Mouse (Mus musculus) midbrain, embryonic 11.5 days (tissue): ENCODE results near the gene Cmtm2b. TPM values are rescaled to one million over a fixed set of nuclear protein-coding genes. Genes with fewer than 3 reads are reported as not detected.
A peak's percentile ranks its signal among the peaks of the same experiment; 100 is the strongest.

Experiments used
- ATAC-seq: fragments of 200-750 bp; cut with Nextera tagmentation; 2 replicates; pipeline ENCODE4 v1.8.0; 2017; ENCODE audit warnings: moderate TSS enrichment, moderate library complexity; ENCODE audit not compliant: low FRiP score
- DNase-seq: peaks from one replicate; pipeline ENCODE4 v3.0.0; 2015; ENCODE audit warnings: low spot score; ENCODE audit errors: missing footprints
- H3K27ac ChIP-seq: fragments of 300-500 bp; sonication (generic); 2 replicates; pipeline ENCODE4 v1.5.1; 2014; ENCODE audit warnings: low read depth, low read length
- H3K27me3 ChIP-seq: fragments of 300-500 bp; sonication (generic); 2 replicates; pipeline ENCODE4 v1.6.1; 2014; ENCODE audit warnings: mild to moderate bottlenecking, low read length, moderate library complexity, mixed read lengths; ENCODE audit not compliant: control insufficient read depth, insufficient read depth
- H3K36me3 ChIP-seq: fragments of 300-500 bp; sonication (generic); 2 replicates; pipeline ENCODE4 v1.6.1; 2014; ENCODE audit warnings: mild to moderate bottlenecking, low read length, moderate library complexity, mixed read lengths; ENCODE audit not compliant: control insufficient read depth, insufficient read depth
- H3K4me1 ChIP-seq: fragments of 300-500 bp; sonication (generic); 2 replicates; pipeline ENCODE4 v1.6.1; 2014; ENCODE audit warnings: low read length; ENCODE audit not compliant: control insufficient read depth, insufficient read depth
- H3K4me2 ChIP-seq: fragments of 300-500 bp; sonication (generic); 2 replicates; pipeline ENCODE4 v1.6.1; 2014; ENCODE audit warnings: mild to moderate bottlenecking, moderate library complexity
- H3K4me3 ChIP-seq: fragments of 300-500 bp; sonication (generic); 2 replicates; pipeline ENCODE4 v1.5.1; 2014; ENCODE audit warnings: low read depth, low read length
- H3K9ac ChIP-seq: fragments of 300-500 bp; sonication (generic); 2 replicates; pipeline ENCODE4 v1.6.1; 2014; ENCODE audit warnings: low read length
- H3K9me3 ChIP-seq: fragments of 300-500 bp; sonication (generic); 2 replicates; pipeline ENCODE4 v1.6.1; 2016; ENCODE audit warnings: low read length; ENCODE audit not compliant: control insufficient read depth
- WGBS: fragments of 180-500 bp; shearing (Covaris S2); extraction: QIAGEN DNeasy Blood & Tissue Kit; methylation state at CpG from one replicate; pipeline ENCODE4 v1.1.7; 2014; 5-methylcytosine and 5-hydroxymethylcytosine counted together
- polyA plus RNA-seq: library from polyadenylated mRNA; unstranded; fragments of >200 nt; fragmentation: Nextera tagmentation; extraction: Ambion mirVana; gene quantifications from 2 replicates; pipeline ENCODE4 v1.2.1, GENCODE M21; 2014

Cmtm2b gene
- polyA plus RNA-seq, 1 experiment from 2014 or later, result not detected

GRCm38 (mm10) chr8:104340233-104341105 is 18.4 kb downstream of the Cmtm2b start:
- under 1% methylated on average over 53 of the region's 54 CpGs for WGBS
- H3K4me2 ChIP-seq, result peak overlapping the region; percentile 76

GRCm38 (mm10) chr8:104341106-104341561 is 19.1 kb downstream of the Cmtm2b start:
- H3K36me3 ChIP-seq, result no peaks in the 10 kb centered on the region
- peak overlapping the region; percentile 76 for H3K4me2 ChIP-seq
- H3K4me3 ChIP-seq, result peak overlapping the region; percentile 55
- H3K9me3 ChIP-seq, result no peaks in the 10 kb centered on the region
- H3K4me1 ChIP-seq, result no peaks in the 10 kb centered on the region; the same call in 1 of the 2 replicates
- H3K27me3 ChIP-seq, result no peaks in the 10 kb centered on the region
- DNase-seq, result no peak
- peak overlapping the region; percentile 7; the same call in 1 of the 2 replicates for H3K27ac ChIP-seq
- 2% methylated on average over 24 of the region's 24 CpGs for WGBS
- peak; percentile 72 for ATAC-seq
- peak overlapping the region; percentile 80 for H3K9ac ChIP-seq

More at GRCm38 (mm10) chr8:104340233-104341105, 18.4 kb downstream of the Cmtm2b start:
- no peaks in the 10 kb centered on the region for H3K9me3 ChIP-seq
- no peaks in the 10 kb centered on the region; the same call in 1 of the 2 replicates for H3K4me1 ChIP-seq
- H3K9ac ChIP-seq, result peak overlapping the region; percentile 80
- peak overlapping the region; percentile 17; the same call in 1 of the 2 replicates for H3K27ac ChIP-seq
- no peaks in the 10 kb centered on the region for H3K36me3 ChIP-seq
- no peaks in the 10 kb centered on the region for H3K27me3 ChIP-seq
- H3K4me3 ChIP-seq, result peak overlapping the region; percentile 55
- peak; percentile 80 for ATAC-seq
- DNase-seq, result peak; percentile 98

- DNase-seq, result no peak
- H3K36me3 ChIP-seq, result no peaks in the 10 kb centered on the region
- no peaks in the 10 kb centered on the region; the same call in 1 of the 2 replicates for H3K4me1 ChIP-seq
- H3K27ac ChIP-seq, result no peak overlapping the region
- no peaks in the 10 kb centered on the region for H3K9me3 ChIP-seq
- peak overlapping the region; percentile 55 for H3K4me3 ChIP-seq
- WGBS, result 42% methylated on average over 6 of the region's 6 CpGs
- peak overlapping the region; percentile 76 for H3K4me2 ChIP-seq
- H3K9ac ChIP-seq, result no peak overlapping the region
- peak; percentile 0; the same call in 1 of the 2 replicates for ATAC-seq
- H3K27me3 ChIP-seq, result no peaks in the 10 kb centered on the region
Measured at GRCm38 (mm10) chr8:104341678-104342077, 19.6 kb downstream of the Cmtm2b start.

- no peak overlapping the region for H3K27ac ChIP-seq
- H3K9me3 ChIP-seq, result no peaks in the 10 kb centered on the region
- ATAC-seq (no peak), DNase-seq (no peak)
- H3K36me3 ChIP-seq, result no peaks in the 10 kb centered on the region
- no peak overlapping the region for H3K9ac ChIP-seq
- no peaks in the 10 kb centered on the region; the same call in 1 of the 2 replicates for H3K4me1 ChIP-seq
- H3K27me3 ChIP-seq, result no peaks in the 10 kb centered on the region
- 81% methylated on average over 5 of the region's 5 CpGs for WGBS
- no peak overlapping the region for H3K4me2 ChIP-seq
- no peak overlapping the region for H3K4me3 ChIP-seq
Measured at GRCm38 (mm10) chr8:104342426-104342825, 20.4 kb downstream of the Cmtm2b start.

GRCm38 (mm10) chr8:104343957-104344356 is 21.9 kb downstream of the Cmtm2b start:
- H3K9ac ChIP-seq, result no peak overlapping the region
- no peaks in the 10 kb centered on the region for H3K36me3 ChIP-seq
- WGBS, result 10% methylated on average over 7 of the region's 7 CpGs
- DNase-seq (peak; percentile 98), ATAC-seq (peak; percentile 31)
- no peaks in the 10 kb centered on the region for H3K27me3 ChIP-seq
- H3K9me3 ChIP-seq, result no peaks in the 10 kb centered on the region
- no peak overlapping the region for H3K4me2 ChIP-seq
- H3K27ac ChIP-seq, result no peak overlapping the region
- no peaks in the 10 kb centered on the region; the same call in 1 of the 2 replicates for H3K4me1 ChIP-seq
- no peak overlapping the region for H3K4me3 ChIP-seq

GRCm38 (mm10) chr8:104344622-104345021 is 22.6 kb downstream of the Cmtm2b start:
- no peaks in the 10 kb centered on the region for H3K27me3 ChIP-seq
- H3K4me2 ChIP-seq, result no peak overlapping the region
- H3K27ac ChIP-seq, result no peak overlapping the region
- no peak overlapping the region for H3K9ac ChIP-seq
- no peak for DNase-seq
- ATAC-seq, result no peak
- no peaks in the 10 kb centered on the region for H3K9me3 ChIP-seq
- no peaks in the 10 kb centered on the region; the same call in 1 of the 2 replicates for H3K4me1 ChIP-seq
- WGBS, result 90% methylated on average over 5 of the region's 5 CpGs
- H3K36me3 ChIP-seq, result no peaks in the 10 kb centered on the region
- no peak overlapping the region for H3K4me3 ChIP-seq

- Histone ChIP-seq H3K36me3 (no peaks in the 10 kb centered on the region), H3K4me2 (no peak overlapping the region), H3K9ac (no peak overlapping the region), H3K9me3 (no peaks in the 10 kb centered on the region), H3K4me1 (no peaks in the 10 kb centered on the region; the same call in 1 of the 2 replicates), H3K4me3 (no peak overlapping the region), H3K27me3 (no peaks in the 10 kb centered on the region), H3K27ac (no peak overlapping the region)
- WGBS, result 58% methylated on average over 12 of the region's 12 CpGs
- DNase-seq (no peak), ATAC-seq (no peak)
Measured at GRCm38 (mm10) chr8:104346706-104347105, 24.7 kb downstream of the Cmtm2b start.

- H3K27ac ChIP-seq, result no peak overlapping the region
- H3K4me1 ChIP-seq, result peaks cover 3% of the 10 kb centered on the region; the same call in 1 of the 2 replicates
- DNase-seq (no peak), ATAC-seq (no peak)
- WGBS, result 90% methylated on average over 5 of the region's 5 CpGs
- H3K4me2 ChIP-seq, result no peak overlapping the region
- H3K36me3 ChIP-seq, result no peaks in the 10 kb centered on the region
- no peaks in the 10 kb centered on the region for H3K9me3 ChIP-seq
- no peak overlapping the region for H3K4me3 ChIP-seq
- H3K9ac ChIP-seq, result no peak overlapping the region
- H3K27me3 ChIP-seq, result no peaks in the 10 kb centered on the region
Measured at GRCm38 (mm10) chr8:104348971-104349370, 26.9 kb downstream of the Cmtm2b start.

- H3K4me1 ChIP-seq, result peaks cover 3% of the 10 kb centered on the region; the same call in 1 of the 2 replicates
- WGBS, result 90% methylated on average over 13 of the region's 13 CpGs
- ATAC-seq, result no peak
- no peaks in the 10 kb centered on the region for H3K36me3 ChIP-seq
- H3K9me3 ChIP-seq, result no peaks in the 10 kb centered on the region
- H3K9ac ChIP-seq, result no peak overlapping the region
- DNase-seq, result no peak
- no peak overlapping the region for H3K4me3 ChIP-seq
- H3K4me2 ChIP-seq, result no peak overlapping the region
- H3K27ac ChIP-seq, result no peak overlapping the region
- no peaks in the 10 kb centered on the region for H3K27me3 ChIP-seq
Measured at GRCm38 (mm10) chr8:104350047-104350446, 28.0 kb downstream of the Cmtm2b start.
